Mouse (Mus musculus): Measurements from ENCODE around the gene Mbnl2. TPM values are rescaled to one million over a fixed set of nuclear protein-coding genes. Genes with fewer than 3 reads are reported as not detected.

Gene Mbnl2
- total and polyA plus RNA-seq, 2 experiments from 2014 or later: 23.9 to 58.6 TPM

GRCm38 (mm10) chr14:120292133-120292532 is 16.7 kb downstream of the Mbnl2 start:
- DNase-seq (no peak), ATAC-seq (no peak)
- H3K4me2 ChIP-seq (ENCODE audit: low read depth): no peak overlapping the region
- H3K4me1 ChIP-seq (ENCODE audit: insufficient read depth): no peaks in the 10 kb centered on the region
- no peaks in the 10 kb centered on the region for H3K27me3 ChIP-seq (ENCODE audit: insufficient read depth, low read length)
- no peak overlapping the region for H3K4me3 ChIP-seq (ENCODE audit: low read depth, low read length)
- 89% methylated on average over 5 of the region's 5 CpGs for WGBS
- no peak overlapping the region for H3K9ac ChIP-seq
- H3K9me3 ChIP-seq (ENCODE audit: low read length): no peaks in the 10 kb centered on the region
- H3K36me3 ChIP-seq (ENCODE audit: insufficient read depth): no peaks in the 10 kb centered on the region
- TF ChIP-seq CTCF (IDR thresholded peaks at IDR 0.05; ENCODE audit: low read depth): no peak
- no peak overlapping the region for H3K27ac ChIP-seq (ENCODE audit: low read depth, low read length)

GRCm38 (mm10) chr14:120292617-120293195 is 17.2 kb downstream of the Mbnl2 start:
- TF ChIP-seq CTCF (IDR thresholded peaks at IDR 0.05; ENCODE audit: low read depth): no peak
- no peak overlapping the region for H3K4me3 ChIP-seq (ENCODE audit: low read depth, low read length)
- no peaks in the 10 kb centered on the region for H3K27me3 ChIP-seq (ENCODE audit: insufficient read depth, low read length)
- no peak overlapping the region for H3K9ac ChIP-seq
- no peak overlapping the region for H3K4me2 ChIP-seq (ENCODE audit: low read depth)
- no peak overlapping the region for H3K27ac ChIP-seq (ENCODE audit: low read depth, low read length)
- 73% methylated on average over 6 of the region's 6 CpGs for WGBS
- no peaks in the 10 kb centered on the region for H3K4me1 ChIP-seq (ENCODE audit: insufficient read depth)
- no peaks in the 10 kb centered on the region for H3K36me3 ChIP-seq (ENCODE audit: insufficient read depth)
- DNase-seq (no peak), ATAC-seq (no peak)
- no peaks in the 10 kb centered on the region for H3K9me3 ChIP-seq (ENCODE audit: low read length)

- no peak for TF ChIP-seq CTCF (IDR thresholded peaks at IDR 0.05; ENCODE audit: low read depth)
- no peak overlapping the region for H3K4me3 ChIP-seq (ENCODE audit: low read depth, low read length)
- H3K27ac ChIP-seq (ENCODE audit: low read depth, low read length): no peak overlapping the region
- no peaks in the 10 kb centered on the region for H3K9me3 ChIP-seq (ENCODE audit: low read length)
- H3K4me2 ChIP-seq (ENCODE audit: low read depth): no peak overlapping the region
- 90% methylated on average over 6 of the region's 6 CpGs for WGBS
- H3K27me3 ChIP-seq (ENCODE audit: insufficient read depth, low read length): no peaks in the 10 kb centered on the region
- H3K4me1 ChIP-seq (ENCODE audit: insufficient read depth): no peaks in the 10 kb centered on the region
- DNase-seq: no peak
- ATAC-seq: no peak
- H3K9ac ChIP-seq: no peak overlapping the region
- no peaks in the 10 kb centered on the region for H3K36me3 ChIP-seq (ENCODE audit: insufficient read depth)
Observed at GRCm38 (mm10) chr14:120294480-120294879, 19.0 kb downstream of the Mbnl2 start.

- no peaks in the 10 kb centered on the region for H3K4me1 ChIP-seq (ENCODE audit: insufficient read depth)
- no peaks in the 10 kb centered on the region for H3K36me3 ChIP-seq (ENCODE audit: insufficient read depth)
- TF ChIP-seq CTCF (IDR thresholded peaks at IDR 0.05; ENCODE audit: low read depth): no peak
- no peak overlapping the region for H3K4me2 ChIP-seq (ENCODE audit: low read depth)
- ATAC-seq (no peak), DNase-seq (no peak)
- no peaks in the 10 kb centered on the region for H3K9me3 ChIP-seq (ENCODE audit: low read length)
- no peak overlapping the region for H3K9ac ChIP-seq
- H3K4me3 ChIP-seq (ENCODE audit: low read depth, low read length): no peak overlapping the region
- WGBS: 74% methylated on average over 13 of the region's 13 CpGs
- H3K27me3 ChIP-seq (ENCODE audit: insufficient read depth, low read length): no peaks in the 10 kb centered on the region
- H3K27ac ChIP-seq (ENCODE audit: low read depth, low read length): 0 out of 2 replicates have a peak overlapping the region, but pooled peaks have one; percentile 5
Observed at GRCm38 (mm10) chr14:120295355-120296220, 20.1 kb downstream of the Mbnl2 start.

- Histone ChIP-seq H3K9me3 (ENCODE audit: low read length) (no peaks in the 10 kb centered on the region), H3K9ac (no peak overlapping the region), H3K36me3 (ENCODE audit: insufficient read depth) (no peaks in the 10 kb centered on the region), H3K4me2 (ENCODE audit: low read depth) (no peak overlapping the region), H3K4me3 (ENCODE audit: low read depth, low read length) (no peak overlapping the region), H3K4me1 (ENCODE audit: insufficient read depth) (no peaks in the 10 kb centered on the region), H3K27me3 (ENCODE audit: insufficient read depth, low read length) (no peaks in the 10 kb centered on the region), H3K27ac (ENCODE audit: low read depth, low read length) (no peak overlapping the region)
- DNase-seq: no peak
- TF ChIP-seq CTCF (IDR thresholded peaks at IDR 0.05; ENCODE audit: low read depth): no peak
- 71% methylated on average over 17 of the region's 17 CpGs for WGBS
- ATAC-seq: peak; percentile 43; the same call in 1 of the 2 replicates
Observed at GRCm38 (mm10) chr14:120296231-120297006, 20.9 kb downstream of the Mbnl2 start.

GRCm38 (mm10) chr14:120297137-120297749 is 21.8 kb downstream of the Mbnl2 start:
- no peaks in the 10 kb centered on the region for H3K36me3 ChIP-seq (ENCODE audit: insufficient read depth)
- ATAC-seq (no peak), DNase-seq (no peak)
- H3K9me3 ChIP-seq (ENCODE audit: low read length): no peaks in the 10 kb centered on the region
- no peak overlapping the region for H3K4me3 ChIP-seq (ENCODE audit: low read depth, low read length)
- no peak for TF ChIP-seq CTCF (IDR thresholded peaks at IDR 0.05; ENCODE audit: low read depth)
- H3K4me2 ChIP-seq (ENCODE audit: low read depth): no peak overlapping the region
- no peaks in the 10 kb centered on the region for H3K27me3 ChIP-seq (ENCODE audit: insufficient read depth, low read length)
- no peak overlapping the region for H3K27ac ChIP-seq (ENCODE audit: low read depth, low read length)
- no peaks in the 10 kb centered on the region for H3K4me1 ChIP-seq (ENCODE audit: insufficient read depth)
- 38% methylated on average over 16 of the region's 16 CpGs for WGBS
- no peak overlapping the region for H3K9ac ChIP-seq
